Mouse (Mus musculus) midbrain, embryonic 15.5 days (tissue): ENCODE measurements around the gene Gata2. TPM values are rescaled to one million over a fixed set of nuclear protein-coding genes. Genes with fewer than 3 reads are reported as not detected.

Experiments
- ATAC-seq: fragments of 200-750 bp; cut with Nextera tagmentation; replicated peaks from 2 replicates; pipeline ENCODE4 v1.8.0; 2017; ENCODE audit warnings: moderate TSS enrichment
- H3K27ac ChIP-seq: fragments of 300-500 bp; sonication (generic); 2 replicates; pipeline ENCODE4 v1.5.1; 2015; ENCODE audit warnings: mild to moderate bottlenecking, inconsistent platforms
- H3K27me3 ChIP-seq: fragments of 300-500 bp; sonication (generic); replicated peaks from 2 replicates; pipeline ENCODE4 v1.6.1; 2015; ENCODE audit warnings: inconsistent platforms
- H3K36me3 ChIP-seq: fragments of 300-500 bp; sonication (generic); replicated peaks from 2 replicates; pipeline ENCODE4 v1.6.1; 2015; ENCODE audit warnings: inconsistent platforms
- H3K4me1 ChIP-seq: fragments of 300-500 bp; sonication (generic); 2 replicates; pipeline ENCODE4 v1.6.1; 2015; ENCODE audit warnings: inconsistent platforms
- H3K4me2 ChIP-seq: fragments of 300-500 bp; sonication (generic); 2 replicates; pipeline ENCODE4 v1.6.1; 2015; ENCODE audit warnings: inconsistent platforms, mild to moderate bottlenecking, moderate library complexity
- H3K4me3 ChIP-seq: fragments of 300-500 bp; sonication (generic); 2 replicates; pipeline ENCODE4 v1.5.1; 2015; ENCODE audit warnings: mild to moderate bottlenecking, inconsistent platforms
- H3K9ac ChIP-seq: fragments of 300-500 bp; sonication (generic); 2 replicates; pipeline ENCODE4 v1.6.1; 2015; ENCODE audit warnings: mild to moderate bottlenecking, inconsistent platforms
- H3K9me3 ChIP-seq: fragments of 300-500 bp; sonication (generic); 2 replicates; pipeline ENCODE4 v1.6.1; 2016; ENCODE audit warnings: inconsistent platforms
- WGBS: fragments of 180-500 bp; shearing (Covaris S2); methylation state at CpG from one replicate; pipeline ENCODE4 v1.1.7; 2015; ENCODE audit warnings: mixed read lengths; 5-methylcytosine and 5-hydroxymethylcytosine counted together
- polyA plus RNA-seq: library from polyadenylated mRNA; unstranded; fragments of >200 nt; fragmentation: Nextera tagmentation; extraction: Ambion mirVana; gene quantifications from 2 replicates; pipeline ENCODE4 v1.2.1, GENCODE M21; 2015

Gene Gata2
- polyA plus RNA-seq, 1 experiment from 2014 or later = 20.7 TPM

- no peaks in the 10 kb centered on the region for H3K9me3 ChIP-seq
- H3K27ac ChIP-seq = no peak overlapping the region
- no peak overlapping the region for H3K4me3 ChIP-seq
- no peaks in the 10 kb centered on the region for H3K27me3 ChIP-seq
- no peaks in the 10 kb centered on the region for H3K36me3 ChIP-seq
- 82% methylated on average over 6 of the region's 6 CpGs for WGBS
- no peak for ATAC-seq
- no peaks in the 10 kb centered on the region for H3K4me1 ChIP-seq
- H3K4me2 ChIP-seq = no peak overlapping the region
- no peak overlapping the region for H3K9ac ChIP-seq
These were observed 60.4 kb downstream of the Gata2 start for GRCm38 (mm10) chr6:88254082-88254481.

DNA sequence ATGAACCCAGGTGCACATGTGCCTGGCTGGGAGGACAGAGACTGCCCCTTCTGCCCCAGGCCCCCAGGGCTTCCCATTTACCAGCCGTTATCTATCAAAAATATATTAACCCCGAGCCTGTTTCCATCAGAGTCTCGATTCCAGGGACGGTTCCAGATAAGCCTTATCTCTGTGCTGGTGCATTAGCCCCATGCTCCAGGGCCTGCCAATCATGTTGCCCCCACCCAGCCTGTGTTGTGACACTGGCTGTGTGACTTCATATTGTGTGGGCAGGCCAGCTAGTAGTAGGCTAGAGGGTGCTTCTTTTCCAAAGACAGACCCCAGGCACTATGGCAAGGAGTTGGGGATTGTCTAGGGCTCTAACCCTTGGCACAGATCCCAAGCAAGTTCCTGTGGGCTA, 61.7 kb downstream of the Gata2 start:
- Histone ChIP-seq H3K4me3 (no peak overlapping the region), H3K9ac (no peak overlapping the region), H3K36me3 (no peaks in the 10 kb centered on the region), H3K4me2 (no peak overlapping the region), H3K4me1 (no peaks in the 10 kb centered on the region), H3K27ac (no peak overlapping the region), H3K9me3 (no peaks in the 10 kb centered on the region), H3K27me3 (no peaks in the 10 kb centered on the region)
- 79% methylated on average over 4 of the region's 4 CpGs for WGBS
- ATAC-seq = no peak

Other genes starting within 250 kb of the Gata2 start
- gene H1fx, start 212.3 kb upstream of the Gata2 start, polyA plus RNA-seq = 38.7 and 43.4 TPM in 2 replicates
- gene Rab7, start 148.6 kb upstream of the Gata2 start, polyA plus RNA-seq = 344 and 347 TPM in 2 replicates
- gene Rpn1, start 109.4 kb upstream of the Gata2 start, polyA plus RNA-seq = 310 and 326 TPM in 2 replicates
- not detected in 2 replicates for gene Dnajb8, start 28.4 kb downstream of the Gata2 start, polyA plus RNA-seq